Mouse (Mus musculus): ENCODE measurements around the gene Cryzl2.

- TF ChIP-seq CTCF (IDR thresholded peaks at IDR 0.05; ENCODE audit: low read depth) (no peak), EP300 (IDR thresholded peaks at IDR 0.05; ENCODE audit: low read depth) (no peak)
Observed at GRCm38 (mm10) chr1:157501352-157501945, 43.1 kb downstream of the Cryzl2 start.

All from heart, postnatal 0 days (tissue).